Mouse (Mus musculus): ENCODE measurements at regions not wholly inside any gene's neighbourhood (a gene's known extent, or its start where the extent isn't known, plus 50 kb on each side); places are given as distances from the start of the nearest gene placed in this dataset.
"Not testable (repeated sequence)": the region's sequence is repeated elsewhere in the genome, so short reads cannot be mapped to it uniquely, and the experiment has no call there.

- peak; percentile 29 to 35; a peak in 2 of 4 replicates for ATAC-seq (replicated peaks in 1 of 2; ENCODE audit: insufficient read depth in 1 of 2, low FRiP score in 2 of 2, low TSS enrichment in 1 of 2, low read depth in 1 of 2, poor library complexity in 2 of 2, severe bottlenecking in 2 of 2)
Measured at GRCm38 (mm10) chr2:17946047-17946446, 50.7 kb downstream of the H2al2a start.

- ATAC-seq (replicated peaks in 1 of 2; ENCODE audit: insufficient read depth in 1 of 2, low FRiP score in 2 of 2, low TSS enrichment in 1 of 2, low read depth in 1 of 2, poor library complexity in 2 of 2, severe bottlenecking in 2 of 2): no peak
Measured at GRCm38 (mm10) chr2:17945369-17945915, 51.3 kb downstream of the H2al2a start.

GRCm38 (mm10) chr2:17943506-17943905 is 53.3 kb downstream of the H2al2a start:
- no peak for ATAC-seq (replicated peaks in 1 of 2; ENCODE audit: insufficient read depth in 1 of 2, low FRiP score in 2 of 2, low TSS enrichment in 1 of 2, low read depth in 1 of 2, poor library complexity in 2 of 2, severe bottlenecking in 2 of 2)

DNA sequence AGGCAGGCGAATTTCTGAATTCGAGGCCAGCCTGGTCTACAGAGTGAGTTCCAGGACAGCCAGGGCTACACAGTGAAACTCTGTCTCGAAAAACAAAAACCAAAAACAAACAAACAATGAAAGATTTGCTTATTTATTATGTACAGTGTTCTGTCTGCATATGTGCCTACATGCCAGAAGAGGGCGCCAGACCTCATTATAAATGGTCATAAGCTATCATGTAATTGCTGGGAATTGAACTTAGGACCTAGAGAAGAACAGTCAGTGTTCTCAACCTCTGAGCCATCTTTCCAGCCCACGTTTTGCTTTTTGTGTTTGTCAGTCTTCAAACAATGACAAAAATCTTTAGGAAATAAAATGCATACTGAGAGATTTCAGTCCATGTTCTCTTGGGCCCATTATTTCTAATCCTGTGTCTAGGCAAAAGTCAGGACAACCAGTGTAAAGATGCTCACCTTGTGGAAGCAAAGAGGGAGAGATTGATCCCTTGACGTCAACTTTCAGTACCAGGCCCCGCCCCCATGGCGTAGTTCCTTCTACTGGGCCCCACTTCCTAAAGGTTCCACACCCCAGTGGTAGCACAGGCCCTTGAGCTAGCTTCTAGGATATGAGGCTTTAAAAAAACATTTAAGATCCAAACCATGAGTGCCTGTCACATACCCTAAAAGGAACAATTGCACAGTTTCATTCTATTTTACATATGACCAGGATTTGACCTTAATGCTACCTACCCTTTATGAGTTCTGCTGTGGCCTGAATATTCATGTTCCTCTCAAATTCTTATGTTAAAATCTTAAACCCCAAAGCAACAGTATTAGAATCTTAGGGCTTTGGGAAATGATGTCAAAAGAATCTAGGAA is 54.0 kb downstream of the H2al2a start:
- peak in 1 of 2 experiments; percentile 31; a peak in 1 of 4 replicates for ATAC-seq (replicated peaks in 1 of 2; ENCODE audit: insufficient read depth in 1 of 2, low FRiP score in 2 of 2, low TSS enrichment in 1 of 2, low read depth in 1 of 2, poor library complexity in 2 of 2, severe bottlenecking in 2 of 2)

- no peak for ATAC-seq (replicated peaks in 1 of 2; ENCODE audit: insufficient read depth in 1 of 2, low FRiP score in 2 of 2, low TSS enrichment in 1 of 2, low read depth in 1 of 2, poor library complexity in 2 of 2, severe bottlenecking in 2 of 2)
Measured at GRCm38 (mm10) chr2:17941921-17942320, 54.8 kb downstream of the H2al2a start.

- ATAC-seq (replicated peaks in 1 of 2; ENCODE audit: insufficient read depth in 1 of 2, low FRiP score in 2 of 2, low TSS enrichment in 1 of 2, low read depth in 1 of 2, poor library complexity in 2 of 2, severe bottlenecking in 2 of 2): not testable (repeated sequence)
Measured at GRCm38 (mm10) chr2:17939857-17940848, 56.6 kb downstream of the H2al2a start.

DNA sequence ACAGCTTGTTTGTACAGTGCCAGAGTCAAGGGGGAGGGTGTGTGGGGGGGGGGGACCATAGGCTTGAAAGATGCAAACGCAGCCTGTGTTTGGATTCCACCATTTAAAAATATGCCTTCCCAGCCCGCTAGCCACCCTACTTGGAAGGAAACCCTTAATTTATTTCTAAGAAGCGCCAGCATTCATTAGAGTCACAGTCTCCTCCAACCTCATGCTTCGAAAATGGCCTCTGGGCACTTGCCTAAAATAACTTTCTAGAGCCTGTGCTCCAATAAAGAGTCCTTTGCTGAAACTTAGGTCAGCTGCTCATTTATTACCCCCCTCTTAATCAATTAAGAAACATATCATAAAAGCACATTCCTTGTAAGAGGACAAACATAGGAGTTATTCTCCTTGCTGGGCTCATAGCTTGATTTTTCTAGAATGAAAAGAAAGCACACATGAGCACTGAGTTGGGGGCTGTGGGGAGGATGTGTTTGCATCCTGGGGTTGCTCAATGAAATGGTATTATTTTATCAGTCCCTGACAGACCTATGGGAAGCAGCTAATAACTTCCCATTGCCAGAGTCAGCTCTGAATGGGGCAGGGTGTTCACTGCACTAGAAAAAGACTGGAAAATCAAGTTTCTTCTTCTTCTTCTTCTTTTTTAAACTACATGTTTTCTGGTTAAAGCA is 57.4 kb downstream of the H2al2a start:
- ATAC-seq (replicated peaks in 1 of 2; ENCODE audit: insufficient read depth in 1 of 2, low FRiP score in 2 of 2, low TSS enrichment in 1 of 2, low read depth in 1 of 2, poor library complexity in 2 of 2, severe bottlenecking in 2 of 2): no peak

DNA sequence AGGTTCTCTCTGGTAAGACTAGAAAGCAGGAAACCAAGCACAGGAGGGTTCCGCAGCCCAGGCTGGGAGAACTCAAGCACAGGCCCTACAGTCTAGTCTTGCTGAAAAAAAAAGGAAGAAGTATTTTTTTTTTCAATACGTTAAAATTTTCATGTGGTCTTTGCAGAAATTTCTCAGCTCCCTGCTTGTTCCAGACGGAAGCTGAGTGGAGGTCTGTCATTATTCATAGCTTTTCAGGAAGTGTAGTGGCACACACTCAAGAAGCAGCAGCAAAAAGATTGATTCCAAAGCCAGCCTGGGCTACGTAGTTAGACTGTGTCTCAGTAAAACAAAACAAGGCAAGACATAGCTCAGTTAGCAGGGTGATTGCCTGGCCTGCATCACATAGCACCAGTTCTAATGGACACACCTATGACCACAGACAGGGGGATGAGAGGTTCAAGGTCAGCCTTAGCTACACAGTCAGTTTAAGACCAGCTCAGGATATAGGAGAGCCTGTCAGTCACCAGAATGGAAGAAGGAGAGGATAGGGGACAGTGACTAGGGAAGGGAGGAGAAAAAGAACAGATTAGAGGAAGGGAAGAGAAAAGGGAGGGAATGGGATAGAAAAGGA is 60.1 kb downstream of the H2al2a start:
- peak; percentile 78 to 83 for ATAC-seq (replicated peaks in 1 of 2; ENCODE audit: insufficient read depth in 1 of 2, low FRiP score in 2 of 2, low TSS enrichment in 1 of 2, low read depth in 1 of 2, poor library complexity in 2 of 2, severe bottlenecking in 2 of 2)

- no peak for ATAC-seq (replicated peaks in 1 of 2; ENCODE audit: insufficient read depth in 1 of 2, low FRiP score in 2 of 2, low TSS enrichment in 1 of 2, low read depth in 1 of 2, poor library complexity in 2 of 2, severe bottlenecking in 2 of 2)
Measured at GRCm38 (mm10) chr2:17935916-17936315, 60.8 kb downstream of the H2al2a start.

DNA sequence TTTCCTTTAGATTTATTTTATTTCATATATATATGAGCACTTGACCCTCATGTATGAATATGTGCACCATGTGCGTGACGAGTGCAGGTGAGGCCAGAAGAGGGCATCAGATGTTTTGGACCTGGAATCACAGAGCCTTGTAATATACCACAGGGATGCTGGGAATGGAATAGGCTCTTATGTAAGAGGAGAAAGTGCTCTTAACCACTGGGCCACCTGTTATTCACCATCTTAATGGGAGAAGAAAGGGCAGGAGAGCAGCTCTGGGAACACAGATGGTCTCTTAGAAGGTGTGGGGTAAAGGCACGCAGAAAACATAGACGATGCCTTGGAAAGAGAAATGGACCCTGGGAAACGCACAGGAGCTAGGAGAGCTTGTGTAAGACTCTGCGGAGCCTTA is 61.3 kb downstream of the H2al2a start:
- ATAC-seq (replicated peaks in 1 of 2; ENCODE audit: insufficient read depth in 1 of 2, low FRiP score in 2 of 2, low TSS enrichment in 1 of 2, low read depth in 1 of 2, poor library complexity in 2 of 2, severe bottlenecking in 2 of 2): no peak

GRCm38 (mm10) chr2:17934610-17935009 is 62.1 kb downstream of the H2al2a start:
- no peak for ATAC-seq (replicated peaks in 1 of 2; ENCODE audit: insufficient read depth in 1 of 2, low FRiP score in 2 of 2, low TSS enrichment in 1 of 2, low read depth in 1 of 2, poor library complexity in 2 of 2, severe bottlenecking in 2 of 2)

GRCm38 (mm10) chr2:17932932-17933790 is 63.6 kb downstream of the H2al2a start:
- ATAC-seq (replicated peaks in 1 of 2; ENCODE audit: insufficient read depth in 1 of 2, low FRiP score in 2 of 2, low TSS enrichment in 1 of 2, low read depth in 1 of 2, poor library complexity in 2 of 2, severe bottlenecking in 2 of 2): no peak

DNA sequence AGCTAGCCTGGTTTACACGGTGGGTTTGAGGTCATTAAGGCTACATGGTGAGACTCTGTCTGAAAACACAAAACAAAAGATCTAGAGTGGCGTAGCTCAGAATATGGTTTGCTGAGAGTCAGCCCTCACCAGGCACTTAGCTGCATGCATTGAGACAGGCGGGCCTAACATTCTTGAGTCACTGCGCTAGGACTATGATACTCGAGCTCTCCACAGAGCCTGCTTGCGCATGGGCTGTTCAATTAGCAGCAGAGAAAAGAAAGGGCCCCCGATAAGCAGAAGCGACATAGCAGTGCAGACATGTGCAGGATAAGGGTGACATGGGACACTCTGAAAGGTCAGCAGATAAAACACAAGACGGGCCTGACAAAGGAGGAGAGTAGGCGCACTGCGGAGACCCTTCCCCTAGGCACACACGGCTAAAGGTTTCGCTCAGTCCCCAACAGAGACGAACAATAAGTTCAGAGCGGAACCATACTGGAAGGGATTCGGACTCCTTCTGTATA is 64.3 kb downstream of the H2al2a start:
- no peak for ATAC-seq (replicated peaks in 1 of 2; ENCODE audit: insufficient read depth in 1 of 2, low FRiP score in 2 of 2, low TSS enrichment in 1 of 2, low read depth in 1 of 2, poor library complexity in 2 of 2, severe bottlenecking in 2 of 2)

DNA sequence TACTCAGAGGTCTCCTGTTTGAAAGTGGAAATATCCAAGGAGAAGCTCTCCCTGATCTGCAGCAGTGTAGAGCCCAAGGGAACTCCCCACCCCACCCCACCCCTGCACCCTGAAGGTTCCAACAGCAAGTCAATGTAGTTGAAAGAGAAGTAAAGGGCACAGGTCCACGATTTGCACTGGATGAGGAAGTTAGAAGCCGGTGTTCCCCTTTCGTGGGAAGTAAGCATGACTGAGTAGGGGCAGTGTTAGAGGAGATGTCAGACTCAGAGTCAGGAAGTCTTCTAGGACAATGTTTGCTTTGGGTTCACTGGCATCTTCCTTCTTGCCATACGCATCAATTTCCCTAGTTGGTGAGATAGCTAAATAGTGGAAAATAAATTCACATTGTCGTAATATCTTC is 64.9 kb downstream of the H2al2a start:
- peak; percentile 79 to 83 for ATAC-seq (replicated peaks in 1 of 2; ENCODE audit: insufficient read depth in 1 of 2, low FRiP score in 2 of 2, low TSS enrichment in 1 of 2, low read depth in 1 of 2, poor library complexity in 2 of 2, severe bottlenecking in 2 of 2)

- ATAC-seq (replicated peaks in 1 of 2; ENCODE audit: insufficient read depth in 1 of 2, low FRiP score in 2 of 2, low TSS enrichment in 1 of 2, low read depth in 1 of 2, poor library complexity in 2 of 2, severe bottlenecking in 2 of 2): no peak
Measured at GRCm38 (mm10) chr2:17918861-17919648, 77.7 kb downstream of the H2al2a start.

Measured in hematopoietic stem cell, adult 5-6 weeks (primary cell).